Mouse (Mus musculus): ENCODE data around the gene Actbl2.
A peak's percentile ranks its signal among the peaks of the same experiment; 100 is the strongest.

Actbl2 gene

GRCm38 (mm10) chr13:111271868-111272267 lies 17.1 kb downstream of the Actbl2 start:
- no peak for DNase-seq

- DNase-seq = peak in 1 of 2 experiments; percentile 7
These were observed 31.9 kb downstream of the Actbl2 start for GRCm38 (mm10) chr13:111286461-111287385.

- DNase-seq = no peak
These were observed 36.5 kb downstream of the Actbl2 start for GRCm38 (mm10) chr13:111291161-111291957.

- DNase-seq = no peak
These were observed 37.2 kb downstream of the Actbl2 start for GRCm38 (mm10) chr13:111291958-111292493.

GRCm38 (mm10) chr13:111293478-111293877 lies 38.7 kb downstream of the Actbl2 start:
- no peak for DNase-seq

GRCm38 (mm10) chr13:111294965-111295494 lies 40.2 kb downstream of the Actbl2 start:
- no peak for DNase-seq

- DNase-seq = no peak
These were observed 41.2 kb downstream of the Actbl2 start for GRCm38 (mm10) chr13:111296029-111296428.

- DNase-seq = no peak
These were observed 42.8 kb downstream of the Actbl2 start for GRCm38 (mm10) chr13:111297614-111298013.

- DNase-seq = no peak
These were observed 44.4 kb downstream of the Actbl2 start for GRCm38 (mm10) chr13:111299145-111299713.

GRCm38 (mm10) chr13:111300846-111301245 lies 46.0 kb downstream of the Actbl2 start:
- no peak for DNase-seq

- no peak for DNase-seq
These were observed 46.6 kb downstream of the Actbl2 start for GRCm38 (mm10) chr13:111301431-111301830.

GRCm38 (mm10) chr13:111304194-111304593 lies 49.4 kb downstream of the Actbl2 start:
- DNase-seq = no peak

- DNase-seq = no peak
These were observed 49.9 kb downstream of the Actbl2 start for GRCm38 (mm10) chr13:111304736-111305135.
